Mouse (Mus musculus): ENCODE results near the gene Agap1. TPM values are rescaled to one million over a fixed set of nuclear protein-coding genes. Genes with fewer than 3 reads are reported as not detected.

The Agap1 gene
- polyA plus RNA-seq (2012; rRNA removed; ENCODE audit: low replicate concordance), result 11.8 and 16.1 TPM in 2 replicates

GRCm38 (mm10) chr1:89454196-89455123 is at the start of gene Agap1:
TSS of gene Agap1 (plus strand) at chr1:89454806.

GRCm38 (mm10) chr1:89931120-89931519 is 476.5 kb downstream of the Agap1 start, which contains the start of gene Gbx2:
TSS of gene Gbx2 (minus strand) at chr1:89931179.

Data from mammary gland, adult 2 months (tissue).